Mouse (Mus musculus) heart, adult 2 months (tissue): ENCODE measurements around the gene Kcnn4. TPM values are rescaled to one million over a fixed set of nuclear protein-coding genes. Genes with fewer than 3 reads are reported as not detected.

Source experiments
- DNase-seq, 2 experiments: peaks; one replicate each; pipeline ENCODE4 v3.0.0; 2021
- H3K27ac ChIP-seq: fragments of 200-600 bp; 2 replicates; pipeline ENCODE4 v1.8.1; 2022
- H3K27me3 ChIP-seq: fragments of 200-500 bp; 2 replicates; pipeline ENCODE4 v1.6.1; 2012; ENCODE audit warnings: mild to moderate bottlenecking, low read length, inconsistent platforms, mixed read lengths; ENCODE audit not compliant: control insufficient read depth, insufficient read depth
- H3K36me3 ChIP-seq: fragments of 200-500 bp; 2 replicates; pipeline ENCODE4 v1.6.1; 2012; ENCODE audit warnings: low read length, inconsistent platforms; ENCODE audit not compliant: control insufficient read depth, insufficient read depth
- H3K4me1 ChIP-seq: fragments of 200-500 bp; 2 replicates; pipeline ENCODE4 v1.6.1; 2011; ENCODE audit warnings: low read length; ENCODE audit not compliant: control insufficient read depth, insufficient read depth
- H3K4me3 ChIP-seq: fragments of 200-600 bp; 2 replicates; pipeline ENCODE4 v1.8.1; 2022
- H3K79me2 ChIP-seq: fragments of 200-500 bp; replicated peaks from 2 replicates; pipeline ENCODE4 v1.6.1; 2012; ENCODE audit warnings: mild to moderate bottlenecking, inconsistent platforms, low read length, moderate library complexity, mixed read lengths; ENCODE audit not compliant: control insufficient read depth, insufficient read depth
- H3K9ac ChIP-seq: fragments of 200-500 bp; 2 replicates; pipeline ENCODE4 v1.6.1; 2012; ENCODE audit warnings: low read depth, mild to moderate bottlenecking, control low read depth, inconsistent platforms, low read length, mixed read lengths
- CTCF ChIP-seq: fragments of 200-600 bp; IDR thresholded peaks from 2 replicates; pipeline ENCODE4 v1.8.1; 2022; ENCODE audit warnings: antibody characterized with exemption, mild to moderate bottlenecking, moderate library complexity
- EP300 ChIP-seq: fragments of 200-500 bp; IDR thresholded peaks from 2 replicates; pipeline ENCODE4 v1.6.1; 2011; ENCODE audit warnings: low read depth, low read length, control low read depth; ENCODE audit not compliant: insufficient read depth
- POLR2A ChIP-seq: fragments of 200-500 bp; IDR thresholded peaks from 2 replicates; pipeline ENCODE4 v1.6.1; 2011; ENCODE audit warnings: mild to moderate bottlenecking, low read depth, low read length, control low read depth; ENCODE audit not compliant: insufficient read depth
- WGBS: fragments of 180-500 bp; shearing (Covaris S2); methylation state at CpG from one replicate; pipeline ENCODE4 v1.1.7; 2018; 5-methylcytosine and 5-hydroxymethylcytosine counted together
- intact Hi-C: fragments of 180-260 bp; cut with DNase I; formaldehyde crosslinking; loops from one replicate; pipeline ENCODE4 v1.15.1; 2025
- polyA plus RNA-seq: library from polyadenylated mRNA; depleted of rRNA; stranded (reverse); fragments of >200 nt; gene quantifications from 2 replicates; pipeline ENCODE4 v1.2.3, GENCODE M21; 2012
- total RNA-seq, 2 experiments: library from RNA; stranded (reverse); gene quantifications; 2 replicates each; pipeline ENCODE4 v1.2.3; 2021

Gene Kcnn4
- total and polyA plus RNA-seq, 3 experiments, result 0.91 to 1.9 (median 1.1) TPM

DNA sequence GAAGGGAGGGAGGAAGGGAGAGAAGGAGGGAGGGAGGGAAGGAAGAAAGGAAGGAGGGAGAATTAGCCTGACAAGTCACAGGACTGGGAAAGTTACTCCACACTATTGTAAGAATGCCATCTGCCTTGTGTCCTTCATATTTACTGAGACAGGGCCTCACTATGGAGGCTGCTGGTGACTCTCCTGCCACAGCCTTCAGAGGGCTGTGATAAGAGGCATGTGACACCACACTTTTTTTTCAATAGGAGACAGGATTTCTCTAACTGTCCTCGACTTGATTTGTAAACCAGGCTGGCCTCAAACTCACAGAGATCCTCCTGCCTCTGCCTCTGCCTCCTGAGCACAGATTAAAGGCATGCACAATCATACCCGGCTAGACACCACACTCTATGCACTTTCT lies 21.6 kb downstream of the Kcnn4 start:
- no peak for DNase-seq
- Histone ChIP-seq H3K27ac (no peak overlapping the region), H3K36me3 (no peaks in the 10 kb centered on the region), H3K4me1 (no peaks in the 10 kb centered on the region; the same call in 1 of the 2 replicates), H3K4me3 (no peak overlapping the region), H3K9ac (no peak overlapping the region), H3K27me3 (no peaks in the 10 kb centered on the region), H3K79me2 (no peaks in the 10 kb centered on the region; the same call in 1 of the 2 replicates)
- WGBS, result 71% methylated on average over 2 of the region's 2 CpGs
- intact Hi-C loops, result no loop called here
- TF ChIP-seq CTCF, result no peak
- no peak for TF ChIP-seq EP300
- no peak for TF ChIP-seq POLR2A

DNA sequence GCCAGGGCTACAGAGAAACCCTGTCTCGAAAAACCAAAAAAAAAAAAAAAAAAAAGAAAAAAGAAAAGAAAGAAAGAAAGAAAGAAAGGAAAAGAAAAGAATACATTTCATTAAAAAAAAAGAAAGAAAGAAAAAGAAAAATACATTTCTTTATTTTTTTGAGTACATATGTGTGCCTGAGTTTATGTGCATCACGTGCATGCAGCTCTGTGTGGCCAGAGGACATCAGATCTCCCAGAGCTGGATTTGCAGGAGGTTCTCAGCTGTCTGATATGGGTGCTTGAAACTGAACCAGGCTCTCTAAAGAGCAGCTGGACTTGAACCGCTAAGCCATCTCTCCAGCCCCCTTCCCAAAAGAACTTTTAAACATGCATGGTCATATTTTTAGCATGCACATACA lies 24.0 kb downstream of the Kcnn4 start:
- Histone ChIP-seq H3K79me2 (no peaks in the 10 kb centered on the region; the same call in 1 of the 2 replicates), H3K4me3 (no peak overlapping the region), H3K27ac (no peak overlapping the region), H3K4me1 (no peaks in the 10 kb centered on the region; the same call in 1 of the 2 replicates), H3K9ac (no peak overlapping the region), H3K36me3 (no peaks in the 10 kb centered on the region), H3K27me3 (no peaks in the 10 kb centered on the region)
- intact Hi-C loops, result no loop called here
- TF ChIP-seq EP300 (no peak), CTCF (no peak), POLR2A (no peak)
- 85% methylated on average over 3 of the region's 3 CpGs for WGBS
- no peak for DNase-seq

DNA sequence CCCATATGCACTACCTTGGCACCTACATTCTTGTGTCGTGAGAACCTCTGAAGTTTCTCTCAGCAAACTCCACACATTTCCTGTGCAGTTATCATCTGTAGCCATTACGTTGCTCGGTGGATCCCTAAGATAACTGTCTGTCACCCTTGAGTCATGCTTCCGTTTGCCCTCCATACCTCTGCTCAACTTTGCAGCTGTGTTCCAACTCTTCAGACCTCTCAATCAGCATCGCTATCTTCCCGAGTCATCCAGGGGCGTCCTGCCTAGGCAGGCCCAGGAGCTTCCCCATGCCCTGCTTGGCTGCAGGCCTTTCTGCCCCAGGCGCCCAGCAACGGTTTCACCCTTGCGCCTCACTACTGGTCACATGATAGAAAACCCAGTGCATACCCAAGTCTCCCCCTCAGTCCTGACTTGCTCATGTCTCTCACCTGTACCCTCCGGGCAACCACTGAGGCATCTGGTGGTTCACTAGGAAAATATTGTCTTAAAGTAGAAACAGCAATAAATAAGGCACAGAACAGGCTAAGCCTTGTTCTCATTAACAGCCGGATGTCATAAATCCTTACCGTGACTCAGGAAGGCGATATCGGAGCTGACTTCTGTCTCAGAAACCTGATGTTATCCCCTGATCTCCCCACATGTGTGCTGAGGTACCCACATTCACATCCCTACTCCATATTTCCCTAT lies 24.6 kb downstream of the Kcnn4 start:
- TF ChIP-seq POLR2A (no peak), EP300 (no peak)
- intact Hi-C loops, result no loop called here
- Histone ChIP-seq H3K4me1 (no peaks in the 10 kb centered on the region), H3K36me3 (no peaks in the 10 kb centered on the region), H3K27ac (no peak overlapping the region), H3K27me3 (no peaks in the 10 kb centered on the region), H3K9ac (no peak overlapping the region), H3K4me3 (no peak overlapping the region), H3K79me2 (no peaks in the 10 kb centered on the region; the same call in 1 of the 2 replicates)
- no peak for DNase-seq
- WGBS, result 56% methylated on average over 15 of the region's 15 CpGs

DNA sequence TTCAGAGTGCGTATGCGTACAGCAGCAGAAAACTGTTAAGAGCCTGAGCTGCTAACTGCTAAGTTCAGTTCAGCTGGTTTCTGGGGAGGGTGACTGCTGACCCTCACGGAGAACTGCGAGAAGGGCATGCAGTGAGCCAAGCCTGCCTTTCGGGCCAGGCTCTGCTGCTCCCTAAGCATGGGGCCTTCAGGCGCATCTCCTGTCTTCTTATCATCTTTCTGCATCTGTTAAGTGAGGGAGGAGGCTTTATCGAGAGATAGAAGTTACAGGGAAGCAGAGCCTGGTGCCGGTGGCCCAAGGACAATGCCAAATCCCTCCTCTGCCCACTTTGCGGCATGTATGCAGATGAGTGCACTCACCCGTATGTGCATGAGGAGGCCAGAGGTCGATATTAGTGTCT lies 26.8 kb downstream of the Kcnn4 start:
- H3K79me2 ChIP-seq, result no peaks in the 10 kb centered on the region; the same call in 1 of the 2 replicates
- intact Hi-C loops, result no loop called here
- no peaks in the 10 kb centered on the region for H3K36me3 ChIP-seq
- WGBS, result 71% methylated on average over 11 of the region's 11 CpGs
- H3K4me1 ChIP-seq, result no peaks in the 10 kb centered on the region
- TF ChIP-seq POLR2A (no peak), EP300 (no peak), CTCF (no peak)
- no peak overlapping the region for H3K9ac ChIP-seq
- no peak for DNase-seq
- H3K27me3 ChIP-seq, result no peaks in the 10 kb centered on the region
- H3K27ac ChIP-seq, result no peak overlapping the region
- no peak overlapping the region for H3K4me3 ChIP-seq

DNA sequence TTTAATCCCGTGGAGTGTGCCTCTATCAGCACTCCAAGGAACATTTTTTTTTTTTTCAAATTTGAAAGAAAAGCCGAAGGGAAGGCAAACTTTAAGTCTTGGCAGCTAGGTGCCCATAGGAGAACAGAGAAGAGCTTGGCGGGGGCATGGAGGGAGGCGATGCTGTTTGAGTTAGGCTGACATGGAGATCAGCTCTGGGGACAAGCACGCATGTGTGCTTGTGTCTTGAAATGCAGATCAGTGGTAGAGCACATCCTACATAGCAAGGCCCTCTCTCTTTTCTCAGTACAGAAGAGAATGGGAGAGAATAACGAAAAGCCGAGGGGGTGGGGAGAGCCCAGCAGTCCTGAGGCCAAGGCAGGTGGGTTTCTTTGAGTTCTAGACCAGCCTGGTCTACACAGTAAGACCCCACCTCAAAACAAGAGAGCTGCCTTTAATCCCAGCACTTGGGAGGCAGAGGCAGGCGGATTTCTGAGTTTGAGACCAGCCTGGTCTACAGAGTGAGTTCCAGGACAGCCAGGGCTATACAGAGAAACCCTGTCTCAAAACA lies 28.4 kb downstream of the Kcnn4 start:
- DNase-seq, result no peak
- H3K36me3 ChIP-seq, result no peaks in the 10 kb centered on the region
- H3K79me2 ChIP-seq, result no peaks in the 10 kb centered on the region; the same call in 1 of the 2 replicates
- intact Hi-C loops, result no loop called here
- TF ChIP-seq EP300 (no peak), CTCF (no peak), POLR2A (no peak)
- H3K4me1 ChIP-seq, result no peaks in the 10 kb centered on the region
- H3K27ac ChIP-seq, result no peak overlapping the region
- H3K27me3 ChIP-seq, result no peaks in the 10 kb centered on the region
- H3K4me3 ChIP-seq, result no peak overlapping the region
- H3K9ac ChIP-seq, result no peak overlapping the region
- 96% methylated on average over 8 of the region's 8 CpGs for WGBS

DNA sequence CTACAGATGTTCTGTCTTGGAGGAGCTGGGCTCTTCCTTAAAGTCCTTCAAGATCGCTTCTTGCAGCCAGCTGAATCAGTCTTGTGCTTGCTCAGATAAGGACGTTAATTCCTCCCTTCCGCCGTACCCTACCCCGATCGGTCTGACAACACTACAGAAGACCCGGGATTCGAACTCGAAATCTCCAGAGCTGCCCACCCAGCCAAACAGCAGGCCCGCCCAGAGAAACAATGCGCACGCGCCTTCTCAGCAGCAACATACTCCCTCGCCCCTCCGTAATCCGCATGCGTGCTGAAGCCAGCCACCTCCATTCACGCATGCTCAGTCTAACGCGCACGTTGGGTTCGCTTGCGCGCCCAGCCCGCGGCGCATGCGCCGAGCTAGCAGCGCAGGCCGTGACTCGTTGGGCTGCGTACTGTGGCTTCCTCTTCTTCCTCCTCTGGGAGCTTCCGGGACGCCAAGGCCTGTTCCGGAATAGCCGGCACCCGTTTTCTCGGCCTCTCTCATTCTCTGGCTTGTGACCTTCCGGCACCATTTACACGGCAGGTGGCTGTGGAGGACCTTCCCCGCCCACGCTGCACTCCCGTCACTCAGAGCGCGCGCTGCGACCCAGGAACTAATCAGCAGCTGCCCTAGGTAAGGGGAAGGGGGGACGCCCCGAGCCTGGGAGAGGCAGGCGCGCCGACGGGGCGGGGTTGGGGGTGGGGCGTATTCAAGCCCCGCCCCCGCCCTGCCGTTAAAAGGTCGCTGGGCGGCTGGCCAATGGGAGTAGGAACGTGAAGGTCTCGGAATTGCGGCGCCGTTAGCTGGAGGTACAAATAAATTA lies 29.4 kb downstream of the Kcnn4 start, which contains the start of gene Smg9:
Gene Smg9, plus strand, starts transcription at position 364 of the 826 bp plus-strand sequence.
- WGBS, result 2% methylated on average over 65 of the region's 66 CpGs
- intact Hi-C loops, result no loop called here
- no peak for TF ChIP-seq CTCF
- peak; percentile 84 for TF ChIP-seq POLR2A
- peak; percentile 31 for TF ChIP-seq EP300
- DNase-seq, result peak; percentile 95 to 98
- Histone ChIP-seq H3K36me3 (no peaks in the 10 kb centered on the region), H3K27ac (peak within 1 kb of the TSS; percentile 96), H3K9ac (peak within 1 kb of the TSS; percentile 75), H3K4me1 (no peaks in the 10 kb centered on the region), H3K4me3 (peak within 1 kb of the TSS; percentile 56), H3K27me3 (no peaks in the 10 kb centered on the region), H3K79me2 (no peaks in the 10 kb centered on the region)
